Mouse (Mus musculus) thymus, adult 2 months (tissue): Measurements from ENCODE around the gene Ripk3. TPM values are rescaled to one million over a fixed set of nuclear protein-coding genes. Genes with fewer than 3 reads are reported as not detected.

Experiments
- DNase-seq: peaks from one replicate; pipeline ENCODE4 v3.0.0; 2021
- H3K27ac ChIP-seq: fragments of 200-500 bp; 2 replicates; pipeline ENCODE4 v1.5.1; 2012; ENCODE audit warnings: low read length, control low read depth; ENCODE audit not compliant: control insufficient read depth, insufficient read depth
- H3K27me3 ChIP-seq: fragments of 200-500 bp; 2 replicates; pipeline ENCODE4 v1.6.1; 2012; ENCODE audit warnings: mild to moderate bottlenecking, low read length, moderate library complexity, mixed read lengths; ENCODE audit not compliant: control insufficient read depth, insufficient read depth
- H3K36me3 ChIP-seq: fragments of 200-500 bp; 2 replicates; pipeline ENCODE4 v1.6.1; 2012; ENCODE audit warnings: mild to moderate bottlenecking, low read length, moderate library complexity; ENCODE audit not compliant: control insufficient read depth, insufficient read depth
- H3K4me1 ChIP-seq: fragments of 200-500 bp; replicated peaks from 2 replicates; pipeline ENCODE4 v1.6.1; 2012; ENCODE audit warnings: low read length; ENCODE audit not compliant: control insufficient read depth, insufficient read depth
- H3K4me3 ChIP-seq: fragments of 200-500 bp; 2 replicates; pipeline ENCODE4 v1.5.1; 2012; ENCODE audit warnings: mild to moderate bottlenecking, low read length, control low read depth, moderate library complexity; ENCODE audit not compliant: control insufficient read depth, insufficient read depth
- CTCF ChIP-seq: fragments of 200-500 bp; IDR thresholded peaks from 2 replicates; pipeline ENCODE4 v1.5.1; 2012; ENCODE audit warnings: mild to moderate bottlenecking, control low read depth, low read length, moderate library complexity, borderline replicate concordance; ENCODE audit not compliant: control insufficient read depth, poor library complexity, insufficient read depth; ENCODE audit errors: extremely low read depth
- POLR2A ChIP-seq: fragments of 200-500 bp; IDR thresholded peaks from 2 replicates; pipeline ENCODE4 v1.6.1; 2012; ENCODE audit warnings: mild to moderate bottlenecking, low read length, control low read depth, moderate library complexity; ENCODE audit not compliant: control insufficient read depth, poor library complexity, insufficient read depth; ENCODE audit errors: extremely low read depth
- WGBS: fragments of 180-500 bp; shearing (Covaris S2); methylation state at CpG from one replicate; pipeline ENCODE4 v1.1.7; 2018; 5-methylcytosine and 5-hydroxymethylcytosine counted together
- polyA plus RNA-seq: library from polyadenylated mRNA; depleted of rRNA; stranded (reverse); fragments of >200 nt; gene quantifications from 2 replicates; pipeline ENCODE4 v1.2.3, GENCODE M21; 2012

Ripk3 gene
- polyA plus RNA-seq, 1 experiment: 66.8 TPM

DNA sequence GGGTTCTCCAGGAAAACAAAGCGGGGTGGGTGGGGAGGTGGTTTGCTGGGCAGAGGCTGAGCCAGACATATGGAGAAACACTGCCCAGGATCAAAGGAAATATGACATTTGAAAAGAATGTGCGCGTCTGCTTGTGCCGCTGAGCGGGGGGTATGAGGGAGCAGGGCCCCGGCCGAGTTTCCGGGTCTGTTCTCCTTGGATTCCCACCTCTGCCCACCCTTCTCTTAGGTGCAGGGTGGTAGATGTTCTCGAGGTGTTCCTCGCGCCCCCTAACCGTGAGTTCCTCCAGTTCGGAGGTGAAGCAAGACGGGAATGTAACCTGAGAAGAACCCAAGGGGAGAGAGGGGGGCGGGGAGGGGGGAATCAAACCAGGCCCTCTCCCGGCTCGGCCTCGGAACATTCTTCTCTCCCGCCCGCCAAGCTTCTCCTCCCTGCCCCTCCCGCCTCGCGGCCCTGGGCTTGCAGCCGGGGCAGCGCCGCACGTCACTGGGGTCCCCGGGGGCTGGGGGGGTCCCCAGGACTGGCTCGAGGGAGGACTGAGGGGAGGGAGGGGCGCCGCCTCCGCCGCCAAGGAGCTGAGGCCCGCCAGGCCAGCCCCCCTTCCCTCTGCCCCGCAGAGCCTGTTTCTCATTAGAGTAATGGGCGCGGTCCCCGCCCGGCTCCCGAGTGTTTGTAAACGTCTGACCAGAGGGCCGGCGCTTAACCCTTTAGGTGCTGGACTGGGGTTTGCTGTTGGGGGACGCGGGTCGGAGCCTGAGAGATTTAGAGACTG is 34.5 kb upstream of the Ripk3 start, which contains the start of gene Nfatc4:
Nfatc4 (plus strand) TSS at position 154 of the 772 bp plus-strand sequence.
- Histone ChIP-seq H3K27ac (no peak within 1 kb of the TSS), H3K27me3 (peaks cover 27% of the 10 kb centered on the region), H3K36me3 (no peaks in the 10 kb centered on the region), H3K4me3 (no peak within 1 kb of the TSS), H3K4me1 (no peaks in the 10 kb centered on the region)
- TF ChIP-seq CTCF (no peak), POLR2A (no peak)
- no peak for DNase-seq
- 2% methylated on average over 44 of the region's 46 CpGs for WGBS

DNA sequence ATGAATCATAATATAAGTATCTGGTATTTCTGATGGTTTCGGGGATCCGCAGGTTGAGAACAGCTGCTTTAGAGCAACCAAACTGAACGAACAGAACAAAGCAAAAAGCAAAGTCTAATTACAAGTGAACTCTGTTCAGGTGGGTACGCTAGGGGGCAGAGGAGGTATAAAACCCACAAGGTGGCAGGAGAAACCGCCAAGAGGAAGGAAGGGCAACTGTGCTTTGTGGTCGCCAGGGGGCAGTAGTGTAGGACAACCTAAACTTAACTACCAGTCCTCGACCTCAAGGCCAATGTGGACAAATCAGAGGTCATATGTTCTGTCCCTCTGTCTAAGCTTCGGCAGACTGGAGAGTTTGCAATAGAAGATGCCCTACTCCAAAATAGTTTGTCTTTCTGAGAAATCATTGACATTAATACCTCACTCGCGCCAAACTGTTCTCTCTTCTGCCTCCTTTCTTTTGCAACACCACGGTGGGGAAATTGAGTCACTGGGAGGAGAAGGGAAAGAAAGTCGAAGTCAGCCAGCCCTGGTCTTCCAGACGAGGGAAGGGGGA is 33.8 kb upstream of the Ripk3 start:
- H3K4me1 ChIP-seq: no peaks in the 10 kb centered on the region
- no peak overlapping the region for H3K27ac ChIP-seq
- H3K36me3 ChIP-seq: no peaks in the 10 kb centered on the region
- TF ChIP-seq CTCF (peak; percentile 64; the same call in 1 of the 2 replicates), POLR2A (no peak)
- WGBS: 4% methylated on average over 13 of the region's 13 CpGs
- H3K4me3 ChIP-seq: no peak overlapping the region
- peaks cover 27% of the 10 kb centered on the region for H3K27me3 ChIP-seq
- DNase-seq: peak; percentile 73

DNA sequence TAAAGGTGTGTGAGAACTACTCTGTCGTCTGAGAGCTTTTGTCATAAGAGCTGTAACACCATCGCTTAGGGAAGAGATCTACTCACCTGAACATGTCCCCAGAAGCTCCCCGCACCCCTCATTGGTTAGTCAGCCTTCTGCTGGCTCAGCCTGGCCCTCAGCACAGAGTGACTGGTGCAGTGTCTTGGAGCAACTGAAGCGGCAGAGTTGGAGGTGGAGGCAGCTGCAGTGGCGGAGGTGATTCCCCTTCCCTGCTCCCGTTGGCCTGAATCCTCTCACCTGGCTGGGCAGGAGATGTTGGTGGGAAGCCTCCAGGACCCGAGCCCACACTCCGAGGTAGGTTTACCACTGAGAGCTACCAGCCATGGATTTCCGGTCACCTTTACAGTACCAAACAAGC is 31.9 kb upstream of the Ripk3 start:
- no peak for DNase-seq
- 95% methylated on average over 9 of the region's 9 CpGs for WGBS
- no peak overlapping the region for H3K27ac ChIP-seq

DNA sequence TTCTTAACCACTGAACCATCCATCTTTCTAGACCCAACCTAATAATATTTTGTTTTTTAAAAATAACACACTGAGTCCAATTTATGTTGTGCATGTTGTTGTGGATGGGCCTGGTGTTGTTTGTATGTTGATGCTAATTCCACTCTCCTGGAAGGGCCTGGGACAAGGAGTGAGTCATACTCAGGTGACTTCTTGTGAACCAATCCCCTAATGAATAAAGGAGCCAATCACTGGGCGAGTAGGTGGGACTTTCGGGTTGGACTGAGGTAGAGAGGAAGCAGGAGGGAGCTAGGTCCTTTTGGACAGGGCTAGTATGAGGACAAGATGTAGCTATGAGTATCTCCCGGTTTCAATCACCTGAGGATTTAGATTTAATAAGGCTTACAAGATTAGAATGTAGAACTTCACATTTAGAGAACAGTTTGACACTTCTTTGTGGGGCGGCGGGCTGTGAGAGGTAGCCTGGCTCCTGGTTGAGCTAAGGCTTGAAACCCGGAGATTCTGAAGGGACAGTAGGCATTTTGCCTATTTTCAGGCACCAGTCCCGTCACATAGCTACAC is 31.3 kb upstream of the Ripk3 start:
- Histone ChIP-seq H3K4me1 (no peaks in the 10 kb centered on the region), H3K27me3 (peaks cover 17% of the 10 kb centered on the region), H3K4me3 (no peak overlapping the region), H3K27ac (no peak overlapping the region), H3K36me3 (no peaks in the 10 kb centered on the region)
- no peak for DNase-seq
- TF ChIP-seq CTCF (no peak), POLR2A (no peak)
- WGBS: 90% methylated on average over 7 of the region's 7 CpGs

More for the DNA sequence above, 31.9 kb upstream of the Ripk3 start:
- Histone ChIP-seq H3K27me3 (peaks cover 22% of the 10 kb centered on the region), H3K4me3 (no peak overlapping the region), H3K4me1 (no peaks in the 10 kb centered on the region), H3K36me3 (no peaks in the 10 kb centered on the region)
- TF ChIP-seq POLR2A (no peak), CTCF (no peak)

DNA sequence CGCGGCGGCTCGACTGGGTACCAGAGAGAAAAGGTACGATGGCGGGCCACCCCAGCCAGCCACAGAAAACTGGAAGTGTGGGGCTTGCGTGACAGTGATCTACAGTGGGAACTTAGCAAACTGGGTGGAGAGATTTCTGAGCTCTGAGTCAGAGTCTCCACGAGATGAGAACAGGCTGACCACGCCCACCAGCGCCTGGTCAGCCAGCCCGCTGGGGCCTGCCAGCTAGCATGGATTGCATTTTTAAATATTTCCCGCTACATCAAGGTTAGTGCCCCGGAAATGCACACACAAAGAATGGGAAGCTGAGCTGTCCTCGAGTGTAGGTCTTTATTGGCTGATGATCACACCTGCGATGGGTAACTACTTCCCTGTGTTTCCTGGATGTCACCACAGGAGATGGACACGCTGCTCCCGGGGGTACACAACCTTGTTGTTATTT is 26.7 kb upstream of the Ripk3 start:
- Histone ChIP-seq H3K4me1 (no peaks in the 10 kb centered on the region), H3K27ac (no peak overlapping the region), H3K27me3 (no peaks in the 10 kb centered on the region; the same call in 1 of the 2 replicates), H3K36me3 (no peaks in the 10 kb centered on the region), H3K4me3 (no peak overlapping the region)
- TF ChIP-seq CTCF (no peak), POLR2A (no peak)
- 33% methylated on average over 17 of the region's 17 CpGs for WGBS
- DNase-seq: no peak

DNA sequence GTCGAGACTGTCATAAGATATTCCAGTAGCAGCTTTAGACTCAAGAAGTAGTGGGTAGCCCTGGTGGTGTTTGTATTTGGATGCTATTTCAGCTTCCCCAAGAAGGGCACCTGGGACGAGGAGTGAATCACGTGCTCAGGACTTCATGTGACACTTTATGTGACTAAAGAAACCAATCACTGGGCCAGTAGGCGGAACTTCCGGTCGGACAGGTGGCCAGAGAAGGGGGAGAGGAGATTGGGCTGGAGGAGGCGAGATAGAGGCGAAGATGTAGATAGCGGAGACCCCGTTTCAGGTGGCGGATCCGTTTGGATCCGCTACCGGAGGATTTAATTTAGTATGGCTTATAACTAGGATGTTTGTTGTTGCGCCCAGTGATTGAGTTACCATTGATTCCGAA is 26.2 kb upstream of the Ripk3 start:
- Histone ChIP-seq H3K27me3 (no peaks in the 10 kb centered on the region; the same call in 1 of the 2 replicates), H3K36me3 (no peaks in the 10 kb centered on the region), H3K4me1 (no peaks in the 10 kb centered on the region), H3K27ac (no peak overlapping the region), H3K4me3 (no peak overlapping the region)
- 24% methylated on average over 16 of the region's 16 CpGs for WGBS
- TF ChIP-seq POLR2A (no peak), CTCF (no peak)
- DNase-seq: peak; percentile 29
